Mouse (Mus musculus) C2C12 (cell line): ENCODE data around the gene Cyp17a1.

ENCODE experiments used
- CEBPB ChIP-seq: IDR thresholded peaks from one replicate; pipeline ENCODE4 v1.6.1; 2011; ENCODE audit warnings: low read depth, mild to moderate bottlenecking, control low read depth, moderate library complexity
- CTCF ChIP-seq: IDR thresholded peaks from one replicate; pipeline ENCODE4 v1.5.1; 2011; ENCODE audit not compliant: control insufficient read depth, insufficient read depth, insufficient read length
- MAX ChIP-seq: IDR thresholded peaks from one replicate; pipeline ENCODE4 v1.6.1; 2011; ENCODE audit warnings: mild to moderate bottlenecking, control low read depth
- MYOD1 ChIP-seq: IDR thresholded peaks from one replicate; pipeline ENCODE4 v1.6.1; 2011; ENCODE audit warnings: low read depth; ENCODE audit not compliant: control insufficient read depth, insufficient read length
- MYOG ChIP-seq: IDR thresholded peaks from one replicate; pipeline ENCODE4 v1.6.1; 2011; ENCODE audit not compliant: control insufficient read depth, insufficient read length; ENCODE audit errors: extremely low read depth
- USF1 ChIP-seq: IDR thresholded peaks from one replicate; pipeline ENCODE4 v1.6.1; 2011; ENCODE audit warnings: low read depth, mild to moderate bottlenecking, control low read depth, moderate library complexity

DNA sequence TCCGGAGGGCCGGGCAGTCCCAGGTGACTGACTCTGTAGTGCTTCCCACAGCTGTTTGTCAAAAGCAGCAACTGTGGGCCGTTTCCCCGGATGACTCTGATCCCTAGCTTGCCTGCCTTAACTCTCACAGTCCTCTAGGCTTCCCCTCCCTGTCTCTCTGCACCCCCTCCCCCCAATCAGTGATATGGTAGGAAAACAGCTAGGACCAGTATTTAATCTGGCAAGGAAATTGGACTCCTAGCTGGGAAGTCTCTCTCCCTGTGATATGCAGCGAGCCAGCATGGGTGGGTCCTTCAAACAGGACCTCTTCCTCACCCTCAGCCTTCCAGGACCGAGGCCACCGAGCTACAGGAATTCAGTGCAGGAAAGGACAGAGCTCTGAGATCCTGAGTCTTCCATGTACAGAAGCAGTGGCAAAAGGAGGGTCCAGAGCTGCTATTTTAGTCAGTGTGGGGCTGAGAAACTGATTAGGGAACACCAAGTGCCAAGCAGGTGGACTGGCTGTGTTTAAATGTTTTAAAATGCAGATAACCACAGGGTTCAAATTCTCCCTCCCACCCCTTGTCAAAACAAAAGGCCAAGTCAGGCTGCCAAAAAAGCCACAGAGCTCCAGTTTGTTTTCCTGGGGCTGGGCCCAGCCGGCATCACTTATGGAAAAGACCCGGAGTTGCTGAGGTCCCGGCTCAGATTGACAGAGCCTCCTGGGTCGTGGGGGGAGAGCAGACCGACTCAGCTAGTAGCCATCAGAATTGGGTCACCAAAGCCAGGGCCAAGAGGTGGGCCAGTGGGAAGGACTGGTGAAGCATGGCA lies 28.0 kb downstream of the Cyp17a1 start:
- TF ChIP-seq CTCF: no peak
- TF ChIP-seq USF1: no peak
- no peak for TF ChIP-seq CEBPB
- TF ChIP-seq MYOG: no peak
- TF ChIP-seq MAX: no peak
- TF ChIP-seq MYOD1: peak; percentile 64
